Mouse (Mus musculus) kidney, postnatal 4 days (tissue): ENCODE results near the gene Ctps.

Experiments used
- DNase-seq, 2 experiments: peaks; one replicate each; pipeline ENCODE4 v3.0.0; 2021; ENCODE audit warnings: mixed read lengths in 2 of 2

Ctps gene

GRCm38 (mm10) chr4:120570438-120571069 lies 478 bp upstream of the Ctps start:
- DNase-seq: no peak

- peak in 1 of 2 experiments; percentile 28 for DNase-seq
Observed at GRCm38 (mm10) chr4:120569025-120569424, 1.1 kb downstream of the Ctps start.

- DNase-seq: no peak
Observed at GRCm38 (mm10) chr4:120568005-120568404, 2.1 kb downstream of the Ctps start.

GRCm38 (mm10) chr4:120565726-120566125 lies 4.3 kb downstream of the Ctps start:
- no peak for DNase-seq

- DNase-seq: no peak
Observed at GRCm38 (mm10) chr4:120556592-120556991, 13.5 kb downstream of the Ctps start.

- DNase-seq: no peak
Observed at GRCm38 (mm10) chr4:120544896-120545295, 25.2 kb downstream of the Ctps start.

- no peak for DNase-seq
Observed at GRCm38 (mm10) chr4:120538664-120539063, 31.4 kb downstream of the Ctps start.

GRCm38 (mm10) chr4:120531986-120532385 lies 38.1 kb downstream of the Ctps start, which contains the start of gene Slfnl1:
Gene Slfnl1 (plus strand): TSS chr4:120532231.
- no peak for DNase-seq

- DNase-seq: no peak
Observed at GRCm38 (mm10) chr4:120528171-120528570, 41.9 kb downstream of the Ctps start.

GRCm38 (mm10) chr4:120523092-120523491 lies 47.0 kb downstream of the Ctps start:
- DNase-seq: no peak

- no peak for DNase-seq
Observed at GRCm38 (mm10) chr4:120522351-120522750, 47.7 kb downstream of the Ctps start.

GRCm38 (mm10) chr4:120521761-120522160 lies 48.3 kb downstream of the Ctps start:
- no peak for DNase-seq

GRCm38 (mm10) chr4:120517335-120517734 lies 52.7 kb downstream of the Ctps start:
- DNase-seq: no peak

GRCm38 (mm10) chr4:120516907-120517306 lies 53.2 kb downstream of the Ctps start:
- DNase-seq: no peak

- DNase-seq: no peak
Observed at GRCm38 (mm10) chr4:120516491-120516890, 53.6 kb downstream of the Ctps start.

GRCm38 (mm10) chr4:120514366-120514765 lies 55.7 kb downstream of the Ctps start:
- DNase-seq: no peak

- no peak for DNase-seq
Observed at GRCm38 (mm10) chr4:120511203-120511602, 58.9 kb downstream of the Ctps start.

GRCm38 (mm10) chr4:120506955-120507354 lies 63.1 kb downstream of the Ctps start:
- DNase-seq: no peak
